Mouse (Mus musculus): ENCODE data around the gene Cnpy3.
"Not testable (repeated sequence)": the region's sequence is repeated elsewhere in the genome, so short reads cannot be mapped to it uniquely, and the experiment has no call there.

Gene Cnpy3

DNA sequence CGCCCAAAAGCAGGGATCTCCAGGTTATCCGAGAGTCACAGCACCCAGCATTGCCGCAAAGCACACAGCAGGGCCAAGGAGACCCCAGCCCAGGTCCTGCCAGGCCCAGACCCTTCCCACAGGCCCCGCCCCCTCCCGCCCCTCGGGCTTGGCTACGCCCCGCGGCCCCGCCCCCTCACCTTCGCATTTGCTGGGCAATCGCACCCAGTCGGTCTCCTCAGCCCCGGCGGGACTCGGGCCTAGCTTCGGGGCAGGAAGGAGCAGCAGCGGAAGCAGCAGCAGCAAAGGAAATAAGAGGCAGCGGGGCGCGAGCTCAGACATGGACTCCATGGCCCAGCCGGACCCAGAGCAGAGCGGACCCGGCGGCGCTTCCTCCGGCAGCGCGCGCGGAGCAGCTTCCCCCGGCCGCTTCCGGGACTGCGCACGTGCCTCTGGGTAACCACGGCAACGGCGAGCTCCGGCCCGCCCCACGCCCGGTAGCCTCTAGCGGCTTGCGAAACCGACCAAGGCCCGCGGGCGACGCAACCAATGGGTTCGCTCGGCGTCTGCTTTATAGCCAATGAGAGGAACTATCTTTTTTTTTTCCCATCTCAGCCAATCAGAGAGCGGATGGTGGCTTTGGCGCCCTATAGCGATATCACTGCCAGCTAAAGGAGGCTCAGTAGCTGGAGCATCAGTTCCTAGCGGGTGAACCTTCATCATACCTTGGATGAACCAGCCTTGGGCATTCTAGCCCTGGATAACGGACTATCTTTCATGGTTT lies at the start of gene Cnpy3:
Gene Cnpy3 (minus strand): TSS at position 421 of the 763 bp plus-strand sequence.
- DNase-seq (ENCODE audit: inconsistent age in 2 of 2, low spot score in 1 of 2) = peak; percentile 98 to 99

DNA sequence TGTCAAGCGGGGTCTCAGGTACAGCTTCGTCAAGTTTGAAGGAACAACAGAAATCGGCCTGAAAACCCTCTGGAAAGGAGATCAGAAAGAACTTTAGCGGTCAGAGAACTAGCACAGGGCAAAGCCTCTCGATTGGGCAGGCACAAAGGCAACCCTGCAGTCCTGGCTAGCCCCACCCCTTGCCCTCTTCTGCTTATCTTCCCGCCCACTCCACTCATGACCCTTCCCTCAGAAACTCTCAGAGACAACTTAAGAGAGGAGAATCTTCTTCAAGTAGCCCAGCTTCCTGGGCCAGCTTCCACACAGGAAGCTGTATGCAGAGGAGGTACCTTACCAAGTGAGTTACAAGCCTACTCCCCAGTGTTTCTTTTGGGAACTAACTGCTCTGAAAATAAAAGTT lies 49.7 kb upstream of the Cnpy3 start:
- DNase-seq (ENCODE audit: inconsistent age in 2 of 2, low spot score in 1 of 2) = no peak

GRCm38 (mm10) chr17:46799680-46800079 lies 47.7 kb upstream of the Cnpy3 start:
- DNase-seq (ENCODE audit: inconsistent age in 2 of 2, low spot score in 1 of 2) = no peak

DNA sequence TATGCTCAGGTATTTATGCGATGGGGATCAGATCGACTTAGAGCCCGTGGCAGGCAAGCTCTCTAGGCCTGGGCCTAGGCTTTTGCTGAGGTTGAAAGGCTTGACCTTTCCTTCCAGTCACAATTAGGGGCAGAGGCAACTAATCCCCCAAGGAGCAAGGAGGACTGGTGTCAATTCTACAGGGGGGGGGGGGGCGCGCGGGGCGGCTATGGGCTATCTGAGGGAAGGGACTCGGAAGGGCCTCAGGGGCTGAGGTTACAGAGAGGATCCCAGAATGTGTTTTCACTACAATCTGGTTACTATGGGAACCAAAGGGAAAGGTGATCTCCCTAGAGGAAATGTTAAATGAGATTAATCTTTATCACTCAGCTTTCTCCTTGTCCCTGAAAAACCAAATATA lies 45.4 kb upstream of the Cnpy3 start:
- DNase-seq (ENCODE audit: inconsistent age in 2 of 2, low spot score in 1 of 2) = no peak

GRCm38 (mm10) chr17:46796743-46797142 lies 44.7 kb upstream of the Cnpy3 start:
- DNase-seq (ENCODE audit: inconsistent age in 2 of 2, low spot score in 1 of 2) = no peak

- no peak for DNase-seq (ENCODE audit: inconsistent age in 2 of 2, low spot score in 1 of 2)
Measured at GRCm38 (mm10) chr17:46792963-46793362, 40.9 kb upstream of the Cnpy3 start.

- not testable (repeated sequence) for DNase-seq (ENCODE audit: inconsistent age in 2 of 2, low spot score in 1 of 2)
Measured at GRCm38 (mm10) chr17:46787974-46788373, 36.0 kb upstream of the Cnpy3 start.

GRCm38 (mm10) chr17:46786952-46787351 lies 34.9 kb upstream of the Cnpy3 start:
- DNase-seq (ENCODE audit: inconsistent age in 2 of 2, low spot score in 1 of 2) = no peak

- DNase-seq (ENCODE audit: inconsistent age in 2 of 2, low spot score in 1 of 2) = no peak
Measured at GRCm38 (mm10) chr17:46783222-46783565, 31.2 kb upstream of the Cnpy3 start.

- DNase-seq (ENCODE audit: inconsistent age in 2 of 2, low spot score in 1 of 2) = peak; percentile 92 to 98
Measured at GRCm38 (mm10) chr17:46782341-46783221, 30.6 kb upstream of the Cnpy3 start, which contains the start of gene Rpl7l1. TSS of gene Rpl7l1 (minus strand) at chr17:46782672.

DNA sequence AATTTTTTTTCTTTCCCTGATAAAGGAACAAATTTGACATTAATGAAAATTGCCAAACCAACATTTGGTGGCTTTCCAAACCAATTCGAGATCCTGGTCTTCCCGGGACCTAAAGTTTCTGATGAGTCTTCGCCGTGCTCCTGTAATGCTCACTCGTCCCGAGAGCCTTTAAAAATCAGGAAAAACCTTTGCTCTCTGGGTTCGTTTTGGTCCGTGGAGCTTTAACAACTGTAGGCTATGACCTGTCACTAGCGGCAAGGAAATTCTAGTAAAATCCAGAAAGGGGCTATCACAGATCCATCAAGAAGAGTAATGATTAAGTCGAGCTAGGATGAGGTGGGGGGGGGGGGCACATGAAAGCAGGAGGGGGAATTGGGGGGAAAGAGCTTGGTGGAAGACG lies 29.9 kb upstream of the Cnpy3 start:
- peak; percentile 12 to 63 for DNase-seq (ENCODE audit: inconsistent age in 2 of 2, low spot score in 1 of 2)

DNA sequence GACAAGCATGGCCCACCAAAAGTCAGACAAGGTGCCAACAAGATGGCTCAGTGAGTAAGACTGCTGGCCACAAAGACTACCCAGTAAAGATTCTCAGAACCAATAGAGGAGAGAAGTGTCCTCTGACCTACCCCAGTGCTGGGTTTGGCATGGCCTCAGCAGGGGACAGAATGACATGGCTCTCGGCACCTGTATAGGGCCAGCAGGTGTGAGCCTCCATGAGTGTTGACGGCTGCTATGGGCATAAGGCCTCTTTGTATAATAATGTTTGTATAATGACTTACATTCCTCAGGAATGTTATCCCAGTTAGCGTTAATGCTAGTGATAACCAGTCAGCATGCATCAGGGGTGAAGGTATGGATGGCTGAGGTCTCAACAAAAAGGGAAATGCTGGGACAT lies 24.1 kb upstream of the Cnpy3 start:
- DNase-seq (ENCODE audit: inconsistent age in 2 of 2, low spot score in 1 of 2) = no peak

- DNase-seq (ENCODE audit: inconsistent age in 2 of 2, low spot score in 1 of 2) = peak in 1 of 2 experiments; percentile 43
Measured at GRCm38 (mm10) chr17:46775070-46775469, 23.1 kb upstream of the Cnpy3 start.

DNA sequence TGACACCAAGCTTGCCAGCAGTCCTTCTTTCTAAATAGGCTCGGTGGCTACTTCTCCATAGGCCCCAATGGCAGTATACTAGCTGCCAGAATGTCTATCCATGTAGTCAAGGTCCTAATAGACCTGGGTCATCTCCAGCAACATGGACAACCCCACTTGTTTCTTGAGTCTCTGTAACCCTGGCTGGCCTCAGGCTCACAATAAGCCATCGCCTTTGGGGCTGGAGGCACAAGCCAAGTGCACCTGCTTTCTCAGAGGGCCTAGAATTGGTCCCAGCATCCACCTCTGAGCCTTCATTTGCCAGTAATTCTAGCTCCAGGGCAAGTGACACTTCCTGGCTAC lies 22.1 kb upstream of the Cnpy3 start:
- DNase-seq (ENCODE audit: inconsistent age in 2 of 2, low spot score in 1 of 2) = peak in 1 of 2 experiments; percentile 59

GRCm38 (mm10) chr17:46773278-46774130 lies 21.5 kb upstream of the Cnpy3 start:
- DNase-seq (ENCODE audit: inconsistent age in 2 of 2, low spot score in 1 of 2) = peak in 1 of 2 experiments; percentile 60

DNA sequence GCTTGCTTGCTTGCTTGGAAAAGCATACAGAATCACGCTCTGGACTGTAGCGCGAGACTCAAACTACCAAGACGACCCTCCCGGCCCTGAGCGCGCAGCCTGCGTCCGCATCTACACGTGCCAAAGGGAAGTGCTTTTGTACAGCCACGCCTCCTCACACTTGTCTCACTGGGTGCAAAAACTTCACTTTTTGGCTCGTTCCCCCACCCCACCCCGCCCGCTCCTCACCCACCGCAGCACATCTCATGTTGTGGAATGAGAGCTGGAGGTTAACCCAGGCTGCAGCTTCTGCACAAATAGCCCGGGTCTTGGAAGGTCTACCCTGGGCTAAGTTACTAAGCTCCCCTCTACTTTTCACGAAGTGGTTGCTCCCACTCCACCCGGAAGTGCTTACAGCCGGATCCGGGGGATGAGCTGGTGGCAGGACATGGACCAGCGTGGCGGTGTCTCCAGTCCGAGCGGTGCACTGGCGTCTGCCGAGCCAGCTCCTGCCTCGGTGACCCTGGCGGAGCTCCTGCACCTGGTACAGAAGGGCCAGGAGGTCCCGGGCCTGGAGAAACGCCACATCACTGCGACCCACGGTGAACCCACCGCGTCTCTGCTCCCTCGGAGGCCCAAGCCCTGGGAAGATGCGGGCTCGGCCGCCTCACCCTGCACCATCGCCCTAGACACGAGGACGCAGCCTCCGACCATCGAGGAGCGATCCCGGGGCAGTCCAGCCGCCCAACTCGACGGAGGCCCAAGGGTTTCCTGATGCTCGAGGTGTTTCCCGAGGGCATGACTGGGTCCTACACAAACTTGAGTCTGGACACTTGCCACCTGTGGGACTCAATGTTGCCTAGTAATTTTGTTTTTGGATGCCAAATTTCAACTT lies 20.6 kb upstream of the Cnpy3 start, which contains the start of gene 2310039H08Rik:
Gene 2310039H08Rik (plus strand): TSS at position 232 of the 874 bp plus-strand sequence.
- peak; percentile 88 to 97 for DNase-seq (ENCODE audit: inconsistent age in 2 of 2, low spot score in 1 of 2)

DNA sequence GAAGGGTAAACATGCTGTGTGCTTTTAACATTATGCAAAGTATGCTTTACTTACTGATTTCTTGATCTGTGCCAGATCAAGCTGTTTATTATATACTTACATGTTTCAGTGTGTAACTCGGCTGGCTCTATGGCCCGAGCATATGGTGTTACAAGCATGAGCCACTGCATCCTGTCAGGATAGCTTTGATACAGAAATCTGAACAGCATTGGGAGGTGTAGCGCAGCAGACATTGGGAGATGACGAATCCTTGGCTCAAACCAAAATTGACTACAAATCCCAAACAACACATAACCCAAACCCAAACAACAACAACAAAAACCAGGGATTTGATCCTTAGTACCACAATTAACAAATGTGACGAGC lies 20.0 kb upstream of the Cnpy3 start:
- no peak for DNase-seq (ENCODE audit: inconsistent age in 2 of 2, low spot score in 1 of 2)

DNA sequence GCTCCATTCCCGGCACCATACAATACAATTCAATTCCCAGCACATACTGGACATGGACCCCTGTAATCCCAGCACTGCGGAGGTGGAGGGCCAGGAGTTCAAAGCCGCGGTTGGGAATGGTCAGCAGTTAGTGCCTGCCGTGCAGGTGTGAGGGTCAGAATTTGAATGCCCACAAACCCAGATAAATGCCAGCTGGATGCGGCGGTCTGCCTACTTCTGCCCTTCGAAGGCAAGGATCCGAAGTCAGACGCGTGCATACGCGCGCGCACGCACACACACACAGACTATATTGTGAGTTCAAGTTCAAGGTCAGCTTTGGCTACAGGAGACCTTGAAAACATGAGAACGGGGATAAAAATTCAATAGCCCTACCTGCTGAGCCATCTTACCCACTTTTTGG lies 19.6 kb upstream of the Cnpy3 start:
- DNase-seq (ENCODE audit: inconsistent age in 2 of 2, low spot score in 1 of 2) = peak; percentile 35 to 66

GRCm38 (mm10) chr17:46771025-46771424 lies 19.0 kb upstream of the Cnpy3 start:
- DNase-seq (ENCODE audit: inconsistent age in 2 of 2, low spot score in 1 of 2) = no peak

GRCm38 (mm10) chr17:46770546-46770945 lies 18.5 kb upstream of the Cnpy3 start:
- DNase-seq (ENCODE audit: inconsistent age in 2 of 2, low spot score in 1 of 2) = no peak
